ENCODE assay signal across 24 mouse cellular contexts in genomic region chr11:50352177-50352576, GRCm38 (mm10). TPM values are rescaled to one million over a fixed set of nuclear protein-coding genes. Genes with fewer than 3 reads are reported as not detected.
"Had no signal": no experiment of that assay in that cellular context is flagged by ENCODE, and none has a peak within 500 bp of the region (broad histone marks: within the 10 kb centered on the region; RNA-seq: fewer than 3 reads in every experiment).

No protein-coding gene starts in this region.

- H3K36me3 ChIP-seq: midbrain, embryonic 10.5 days; midbrain, embryonic 12.5 days; neural tube, embryonic 13.5 days; neural tube, embryonic 15.5 days; stomach, embryonic 15.5 days had no signal

- H3K9me3 ChIP-seq: midbrain, embryonic 10.5 days; midbrain, embryonic 12.5 days; neural tube, embryonic 13.5 days; neural tube, embryonic 15.5 days; stomach, embryonic 15.5 days had no signal

- H3K27me3 ChIP-seq: midbrain, embryonic 12.5 days; neural tube, embryonic 13.5 days; neural tube, embryonic 15.5 days; stomach, embryonic 15.5 days had no signal

- H3K9ac ChIP-seq: lung, embryonic 14.5 days; midbrain, embryonic 12.5 days; neural tube, embryonic 13.5 days; neural tube, embryonic 15.5 days; stomach, embryonic 15.5 days had no signal

- DNase-seq: lung, adult 18-20 months; lung, embryonic 14.5 days; lung, postnatal 14 days; lung, postnatal 4 days; midbrain, embryonic 14.5 days; retina, postnatal 1 day; right cerebral cortex, adult 18-20 months; right cerebral cortex, postnatal 25 days; right cerebral cortex, postnatal 4 days; thymus, adult 2 months; thymus, postnatal 25 days; thymus, postnatal 4 days had no signal

- H3K4me2 ChIP-seq: lung, embryonic 14.5 days; midbrain, embryonic 12.5 days; neural tube, embryonic 13.5 days; neural tube, embryonic 15.5 days; stomach, embryonic 15.5 days had no signal

- H3K4me3 ChIP-seq: midbrain, embryonic 10.5 days; midbrain, embryonic 12.5 days; myocyte; neural tube, embryonic 13.5 days; neural tube, embryonic 15.5 days; stomach, embryonic 15.5 days had no signal

- ATAC-seq: midbrain, embryonic 16.5 days had no signal

- H3K27ac ChIP-seq: midbrain, embryonic 10.5 days; midbrain, embryonic 12.5 days; neural tube, embryonic 13.5 days; neural tube, embryonic 15.5 days; stomach, embryonic 15.5 days; stomach, postnatal 0 days had no signal

- H3K4me1 ChIP-seq: midbrain, embryonic 10.5 days; midbrain, embryonic 12.5 days; neural tube, embryonic 13.5 days; stomach, embryonic 15.5 days had no signal

RNA-seq across cellular contexts. Expression of gene Cby3, which starts 2.1 kb away (rescaled TPM):
- total RNA-seq: megakaryocyte, adult 5-6 weeks had no signal
- polyA plus RNA-seq: liver, embryonic 16.5 days; midbrain, embryonic 12.5 days; myocyte; neural tube, embryonic 11.5 days; spleen, adult 2 months had no signal
